7 mouse cellular contexts compared by ENCODE assay signal in the genomic region with DNA sequence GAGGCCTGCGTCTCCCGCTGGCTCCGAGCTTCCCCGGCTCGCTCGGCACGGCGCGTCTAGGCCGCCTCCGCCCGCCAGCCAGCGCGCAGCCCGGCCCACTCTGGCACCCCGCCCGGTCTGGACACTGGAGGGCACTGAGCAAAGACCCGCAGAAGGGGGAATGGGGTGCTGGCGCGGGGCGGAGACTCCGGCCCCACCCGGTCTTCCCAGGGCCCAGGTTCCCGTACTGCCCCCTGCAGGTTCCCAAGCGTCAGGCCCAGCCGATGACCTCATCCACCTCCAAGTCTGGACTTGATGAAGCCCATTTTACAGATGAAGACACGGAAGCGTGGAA. TPM values are rescaled to one million over a fixed set of nuclear protein-coding genes. Genes with fewer than 3 reads are reported as not detected.
DNase-seq lines count a peak whose midpoint lies in the region; ATAC-seq and TF ChIP-seq lines count a peak whose summit lies in the region.

No protein-coding gene starts in this region.

- peak overlapping the region; percentile 77 for H3K27ac ChIP-seq in intestine, postnatal 0 days (ENCODE audit: low read depth, low read length)
- no peak overlapping the region for H3K27ac ChIP-seq in midbrain, embryonic 11.5 days (ENCODE audit: low read depth, low read length)

- H3K36me3 ChIP-seq in intestine, postnatal 0 days (ENCODE audit: control insufficient read depth, insufficient read depth), result no peaks in the 10 kb centered on the region; the same call in 1 of the 2 replicates
- H3K36me3 ChIP-seq in midbrain, embryonic 11.5 days (ENCODE audit: control insufficient read depth, insufficient read depth, low read length), result no peaks in the 10 kb centered on the region

- H3K4me1 ChIP-seq in intestine, postnatal 0 days (replicated peaks; ENCODE audit: control insufficient read depth, insufficient read depth, low read length), result no peaks in the 10 kb centered on the region
- peaks cover 5% of the 10 kb centered on the region for H3K4me1 ChIP-seq in midbrain, embryonic 11.5 days (ENCODE audit: control insufficient read depth, insufficient read depth, low read length)

- WGBS in intestine, postnatal 0 days, result 5% methylated on average over 28 of the region's 28 CpGs
- 5% methylated on average over 28 of the region's 28 CpGs for WGBS in midbrain, embryonic 11.5 days

- H3K4me3 ChIP-seq in intestine, postnatal 0 days (ENCODE audit: low read depth, low read length), result peak overlapping the region; percentile 57
- peak overlapping the region; percentile 32 for H3K4me3 ChIP-seq in midbrain, embryonic 11.5 days (ENCODE audit: low read depth, low read length)

- intact Hi-C loops in left cerebral cortex, postnatal 36 days (cut with DNase I), result loop anchor here (1.0 kb wide), 1 partner anchor 30 kb away; no protein-coding TSS in a partner anchor

- peak; percentile 83 for ATAC-seq in intestine, postnatal 0 days
- ATAC-seq in midbrain, embryonic 11.5 days (ENCODE audit: low FRiP score), result peak; percentile 86

- TF ChIP-seq CTCF in intestine, postnatal 0 days (IDR thresholded peaks at IDR 0.05; ENCODE audit: low read depth), result peak; percentile 85

- peak; percentile 85 for DNase-seq in adrenal gland, adult 8-10 months
- DNase-seq in embryo, embryonic 9.5 days (ENCODE audit: extremely low spot score), result peak; percentile 77
- DNase-seq in gastrocnemius, postnatal 4 days (ENCODE audit: low spot score in 2 of 2), result peak; percentile 92 to 93
- peak; percentile 81 to 84 for DNase-seq in left cerebral cortex, postnatal 36 days (ENCODE audit: low spot score in 2 of 2)
- DNase-seq in midbrain, embryonic 11.5 days (ENCODE audit: low spot score, missing footprints), result peak; percentile 94
- peak; percentile 84 for DNase-seq in skeletal muscle tissue, adult 2 months (ENCODE audit: low read depth, low spot score)

- H3K9ac ChIP-seq in intestine, postnatal 0 days (ENCODE audit: low read depth, low read length), result peak overlapping the region; percentile 92
- H3K9ac ChIP-seq in midbrain, embryonic 11.5 days (ENCODE audit: low read length), result peak overlapping the region; percentile 73

- no peaks in the 10 kb centered on the region for H3K9me3 ChIP-seq in intestine, postnatal 0 days (ENCODE audit: control insufficient read depth)
- no peaks in the 10 kb centered on the region for H3K9me3 ChIP-seq in midbrain, embryonic 11.5 days (ENCODE audit: control insufficient read depth, low read length)

- H3K4me2 ChIP-seq in intestine, postnatal 0 days (replicated peaks; ENCODE audit: low read depth), result peak overlapping the region; percentile 90
- H3K4me2 ChIP-seq in midbrain, embryonic 11.5 days, result peak overlapping the region; percentile 53

- no peaks in the 10 kb centered on the region for H3K27me3 ChIP-seq in intestine, postnatal 0 days (replicated peaks; ENCODE audit: control insufficient read depth, insufficient read depth, low read length)
- H3K27me3 ChIP-seq in midbrain, embryonic 11.5 days (ENCODE audit: control insufficient read depth, insufficient read depth, low read length), result no peaks in the 10 kb centered on the region

RNA-seq across cellular contexts. Expression of a gene that starts 0.4 kb away (rescaled TPM):
- 10 to 100 TPM; 27.6 to 41.8 (median 34.2) TPM for total RNA-seq in adrenal gland, adult 8-10 months (2022)
- total RNA-seq in gastrocnemius, postnatal 4 days (2021), result 10 to 100 TPM; 22.7 to 23.0 TPM
- 4.6 TPM in 2 replicates for polyA plus RNA-seq in intestine, postnatal 0 days (2015; fragmentation: Nextera tagmentation; extraction: Ambion mirVana)
- 10 to 100 TPM; 12.1 to 14.1 TPM for total RNA-seq in left cerebral cortex, postnatal 36 days (2021)
- polyA plus RNA-seq in midbrain, embryonic 11.5 days (2014; fragmentation: Nextera tagmentation; extraction: Ambion mirVana), result 1.9 and 3.2 TPM in 2 replicates

RNA-seq across cellular contexts. Expression of a gene that starts 16.7 kb away (rescaled TPM):
- under 1 TPM in 3 of 4 experiments, not detected in 1; 0.24 to 0.27 (median 0.25) TPM for total RNA-seq in adrenal gland, adult 8-10 months (2022)
- total RNA-seq in gastrocnemius, postnatal 4 days (2021), result under 1 TPM; 0.37 to 0.39 TPM
- polyA plus RNA-seq in intestine, postnatal 0 days (2015; fragmentation: Nextera tagmentation; extraction: Ambion mirVana), result 37.0 and 40.1 TPM in 2 replicates
- total RNA-seq in left cerebral cortex, postnatal 36 days (2021), result under 1 TPM; 0.57 to 0.82 TPM
- polyA plus RNA-seq in midbrain, embryonic 11.5 days (2014; fragmentation: Nextera tagmentation; extraction: Ambion mirVana), result 0.23 TPM in 1 of 2 replicates, not detected in the other

RNA-seq across cellular contexts. Expression of a gene that starts 20.4 kb away (rescaled TPM):
- total RNA-seq in adrenal gland, adult 8-10 months (2022), result 10 to 100 TPM; 39.3 to 51.3 (median 42.1) TPM
- 1 to 10 TPM; 1.5 TPM for total RNA-seq in gastrocnemius, postnatal 4 days (2021)
- polyA plus RNA-seq in intestine, postnatal 0 days (2015; fragmentation: Nextera tagmentation; extraction: Ambion mirVana), result 0.88 and 1.1 TPM in 2 replicates
- 10 to 100 TPM; 56.6 to 65.0 TPM for total RNA-seq in left cerebral cortex, postnatal 36 days (2021)
- 3.2 and 4.8 TPM in 2 replicates for polyA plus RNA-seq in midbrain, embryonic 11.5 days (2014; fragmentation: Nextera tagmentation; extraction: Ambion mirVana)

RNA-seq across cellular contexts. Expression of a gene that starts 27.5 kb away (rescaled TPM):
- 10 to 100 TPM in 2 of 4 experiments, 1 to 10 TPM in 2; 3.9 to 18.0 (median 7.9) TPM for total RNA-seq in adrenal gland, adult 8-10 months (2022)
- total RNA-seq in gastrocnemius, postnatal 4 days (2021), result not detected
- not detected in 2 replicates for polyA plus RNA-seq in intestine, postnatal 0 days (2015; fragmentation: Nextera tagmentation; extraction: Ambion mirVana)
- 1 to 10 TPM; 1.3 to 2.7 TPM for total RNA-seq in left cerebral cortex, postnatal 36 days (2021)
- polyA plus RNA-seq in midbrain, embryonic 11.5 days (2014; fragmentation: Nextera tagmentation; extraction: Ambion mirVana), result not detected in 2 replicates

RNA-seq across cellular contexts. Expression of a gene that starts 34.1 kb away (rescaled TPM):
- total RNA-seq in adrenal gland, adult 8-10 months (2022), result 10 to 100 TPM; 30.4 to 52.9 (median 40.1) TPM
- 10 to 100 TPM; 25.4 to 28.7 TPM for total RNA-seq in gastrocnemius, postnatal 4 days (2021)
- 5.8 and 6.7 TPM in 2 replicates for polyA plus RNA-seq in intestine, postnatal 0 days (2015; fragmentation: Nextera tagmentation; extraction: Ambion mirVana)
- 10 to 100 TPM; 45.2 to 65.1 TPM for total RNA-seq in left cerebral cortex, postnatal 36 days (2021)
- 20.9 and 22.2 TPM in 2 replicates for polyA plus RNA-seq in midbrain, embryonic 11.5 days (2014; fragmentation: Nextera tagmentation; extraction: Ambion mirVana)

Comparison
In these comparisons a context has a peak if more than half of its experiments do, and no peak if none do; other contexts are left out.
1. RNA of a gene that starts 20.4 kb away (total RNA-seq): 56.6 to 65.0 TPM in left cerebral cortex, postnatal 36 days and 39.3 to 51.3 TPM in adrenal gland, adult 8-10 months; 1.5 TPM in gastrocnemius, postnatal 4 days; every median in the first group is over 10 times any median in the second.
2. Peak in every context shown above with its lines, with median percentiles within 50 percentile points of each other: DNase-seq.